Mouse (Mus musculus) retina, postnatal 7 days (tissue): ENCODE results near the gene Fndc8.

Experiments
- DNase-seq: peaks from one replicate; pipeline ENCODE4 v3.0.0-alpha.2; 2012; ENCODE audit warnings: low read depth, low spot score

Fndc8 gene

GRCm38 (mm10) chr11:82869506-82870172 is 22.3 kb upstream of the Fndc8 start:
- DNase-seq = no peak

DNA sequence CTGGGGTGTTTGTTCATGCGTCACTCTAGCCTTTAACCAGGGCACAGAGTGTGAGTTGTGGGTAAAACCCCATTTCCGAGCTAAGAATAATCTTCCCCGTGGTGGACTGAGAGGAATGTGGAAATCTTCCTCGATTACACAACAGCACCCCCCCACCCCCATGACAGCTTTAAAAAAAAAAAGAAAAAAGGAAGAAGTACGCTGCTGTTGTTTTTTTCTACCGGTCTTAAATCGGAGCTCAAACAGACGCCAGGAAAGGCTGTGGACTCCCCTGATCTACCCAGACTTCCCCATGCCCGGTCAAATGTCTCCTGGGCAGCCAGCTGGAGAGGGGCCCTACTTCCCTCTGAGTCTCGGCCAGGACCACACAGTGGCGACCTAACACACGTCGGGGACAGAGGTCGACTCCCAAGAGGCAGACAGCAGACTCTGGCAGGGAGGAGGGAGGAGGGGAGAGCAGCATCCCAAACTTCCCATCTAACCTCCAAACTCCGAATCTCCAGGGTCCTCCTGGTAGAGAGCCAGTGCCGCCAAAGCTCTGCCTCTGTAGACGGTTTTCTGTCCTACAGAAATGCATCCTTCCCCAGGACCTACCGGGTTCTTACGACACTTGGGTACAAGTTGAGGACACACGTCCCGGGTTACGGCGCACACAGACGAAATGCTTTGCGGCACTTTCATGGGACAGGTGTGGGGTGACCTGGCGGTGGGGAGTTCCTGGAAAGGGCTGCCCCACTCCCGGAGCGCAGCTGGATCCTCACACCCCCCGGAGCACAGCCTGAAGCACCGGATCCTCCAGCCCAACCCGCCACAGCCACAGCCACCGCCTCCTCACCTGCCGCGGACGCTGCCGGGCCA is 21.5 kb upstream of the Fndc8 start:
- no peak for DNase-seq

DNA sequence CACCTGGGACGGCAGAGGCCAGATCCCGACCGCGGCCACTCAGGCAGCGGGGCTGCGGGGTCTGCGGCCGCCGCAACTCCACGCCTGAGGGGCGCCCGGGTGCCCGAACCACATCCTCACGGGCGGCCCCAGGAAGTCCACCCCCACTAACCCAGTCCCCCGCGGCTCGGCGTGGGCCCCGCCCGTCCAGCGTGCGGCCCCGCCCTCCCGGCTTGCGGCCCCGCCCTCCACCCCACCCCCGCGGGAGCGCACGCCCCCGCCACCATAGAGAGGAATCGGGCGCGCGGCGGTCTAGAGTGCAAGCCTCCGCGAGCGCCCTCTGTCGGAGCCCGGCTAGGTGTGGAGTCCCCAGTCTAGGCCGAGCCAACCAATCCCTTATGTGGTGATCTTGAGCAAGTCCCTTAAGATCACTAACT is 20.9 kb upstream of the Fndc8 start, which contains the start of gene Rffl:
Gene Rffl, minus strand, starts transcription at position 180 of the 416 bp plus-strand sequence.
- DNase-seq = peak; percentile 90

- DNase-seq = no peak
Measured at GRCm38 (mm10) chr11:82874924-82875323, 17.0 kb upstream of the Fndc8 start.

- DNase-seq = no peak
Measured at GRCm38 (mm10) chr11:82875631-82876030, 16.3 kb upstream of the Fndc8 start.

GRCm38 (mm10) chr11:82877726-82878344 is 14.1 kb upstream of the Fndc8 start:
- no peak for DNase-seq

DNA sequence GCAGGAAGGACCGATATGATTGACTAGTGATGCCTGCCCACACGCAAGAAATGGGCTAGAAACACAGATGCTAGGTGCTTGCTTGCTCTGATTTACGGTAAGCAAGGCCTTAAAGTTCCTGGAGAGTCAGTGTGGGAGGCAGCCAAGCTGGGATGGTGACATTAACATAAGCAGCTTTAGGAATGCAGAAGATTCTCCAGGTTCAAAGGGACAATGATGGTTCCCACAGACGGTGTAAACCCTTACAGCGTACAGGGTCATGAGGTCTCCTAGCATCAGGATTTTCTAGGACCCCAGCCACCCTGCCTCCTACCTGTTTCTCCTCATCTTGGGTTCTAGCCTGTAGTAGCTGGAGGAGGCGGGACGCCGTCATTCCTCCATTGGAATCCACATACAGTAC is 8.7 kb upstream of the Fndc8 start:
- DNase-seq = no peak

DNA sequence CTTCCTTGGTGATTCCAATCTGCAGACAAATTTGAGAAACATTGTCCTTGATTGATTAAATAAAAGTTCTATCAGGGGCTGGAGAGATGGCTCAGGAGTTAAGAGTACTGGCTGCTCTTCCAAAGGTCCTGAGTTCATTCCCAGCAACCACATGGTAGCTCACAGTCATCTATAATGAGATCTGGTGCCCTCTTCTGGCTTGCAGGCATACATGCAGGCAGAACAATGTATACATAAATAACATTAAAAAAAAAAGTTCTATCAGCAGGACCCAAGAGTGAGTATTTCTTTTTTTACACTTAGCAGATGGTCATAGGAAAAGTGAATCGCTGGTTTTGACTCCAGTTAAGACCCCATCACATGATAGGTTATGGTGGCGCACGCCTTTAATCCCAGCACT is 5.4 kb upstream of the Fndc8 start:
- no peak for DNase-seq

DNA sequence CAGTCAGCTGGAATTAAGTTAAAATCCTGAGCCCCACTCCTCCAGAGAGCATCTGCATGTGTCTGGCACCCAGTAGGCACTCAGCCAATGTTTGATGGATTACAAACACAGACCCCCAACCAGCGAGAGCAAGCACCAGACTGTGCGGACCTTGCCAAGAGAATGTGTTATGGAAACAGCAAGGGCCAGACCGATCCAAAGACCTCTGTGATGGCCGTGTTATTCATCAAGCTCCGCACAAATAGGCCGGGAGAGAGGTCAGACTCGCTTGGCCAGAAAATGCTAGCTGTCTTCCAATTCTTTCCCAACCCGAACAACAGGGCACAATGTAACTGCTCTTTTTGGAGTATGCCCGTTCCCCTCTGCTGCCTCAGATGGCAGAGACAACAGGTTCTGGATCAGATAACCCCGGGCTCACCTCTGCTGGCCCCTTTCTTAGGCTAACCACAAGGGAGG is 3.4 kb upstream of the Fndc8 start:
- no peak for DNase-seq

- DNase-seq = no peak
Measured at GRCm38 (mm10) chr11:82889524-82890341, 2.2 kb upstream of the Fndc8 start.

GRCm38 (mm10) chr11:82890342-82890762 is 1.6 kb upstream of the Fndc8 start, which contains the start of gene Rad51d:
TSS of gene Rad51d (minus strand) at chr11:82890614.
- DNase-seq = peak; percentile 93

DNA sequence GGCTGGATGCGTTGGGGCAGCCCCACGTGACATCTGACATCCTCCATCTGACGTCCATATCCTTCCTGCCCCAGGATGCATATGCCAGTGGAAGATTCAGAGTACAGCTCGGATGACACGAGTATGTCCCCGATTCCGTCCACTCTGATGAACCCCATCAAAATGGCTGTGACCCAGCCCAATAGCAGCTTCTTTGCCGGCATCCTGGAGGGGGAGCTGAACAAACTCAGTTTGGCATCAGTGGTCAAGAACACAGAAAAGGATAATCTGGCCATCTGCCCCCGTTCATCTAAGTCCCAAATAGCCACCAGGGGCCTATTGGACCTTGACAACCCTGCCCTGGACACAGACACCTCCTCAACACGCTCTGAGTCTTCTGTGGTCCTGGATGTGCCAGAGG is 5.6 kb downstream of the Fndc8 start:
- DNase-seq = no peak

GRCm38 (mm10) chr11:82899720-82900119 is 7.8 kb downstream of the Fndc8 start:
- DNase-seq = no peak

- no peak for DNase-seq
Measured at GRCm38 (mm10) chr11:82901606-82902310, 9.8 kb downstream of the Fndc8 start.

GRCm38 (mm10) chr11:82904952-82905351 is 13.0 kb downstream of the Fndc8 start:
- no peak for DNase-seq

- no peak for DNase-seq
Measured at GRCm38 (mm10) chr11:82905816-82906215, 13.9 kb downstream of the Fndc8 start.

DNA sequence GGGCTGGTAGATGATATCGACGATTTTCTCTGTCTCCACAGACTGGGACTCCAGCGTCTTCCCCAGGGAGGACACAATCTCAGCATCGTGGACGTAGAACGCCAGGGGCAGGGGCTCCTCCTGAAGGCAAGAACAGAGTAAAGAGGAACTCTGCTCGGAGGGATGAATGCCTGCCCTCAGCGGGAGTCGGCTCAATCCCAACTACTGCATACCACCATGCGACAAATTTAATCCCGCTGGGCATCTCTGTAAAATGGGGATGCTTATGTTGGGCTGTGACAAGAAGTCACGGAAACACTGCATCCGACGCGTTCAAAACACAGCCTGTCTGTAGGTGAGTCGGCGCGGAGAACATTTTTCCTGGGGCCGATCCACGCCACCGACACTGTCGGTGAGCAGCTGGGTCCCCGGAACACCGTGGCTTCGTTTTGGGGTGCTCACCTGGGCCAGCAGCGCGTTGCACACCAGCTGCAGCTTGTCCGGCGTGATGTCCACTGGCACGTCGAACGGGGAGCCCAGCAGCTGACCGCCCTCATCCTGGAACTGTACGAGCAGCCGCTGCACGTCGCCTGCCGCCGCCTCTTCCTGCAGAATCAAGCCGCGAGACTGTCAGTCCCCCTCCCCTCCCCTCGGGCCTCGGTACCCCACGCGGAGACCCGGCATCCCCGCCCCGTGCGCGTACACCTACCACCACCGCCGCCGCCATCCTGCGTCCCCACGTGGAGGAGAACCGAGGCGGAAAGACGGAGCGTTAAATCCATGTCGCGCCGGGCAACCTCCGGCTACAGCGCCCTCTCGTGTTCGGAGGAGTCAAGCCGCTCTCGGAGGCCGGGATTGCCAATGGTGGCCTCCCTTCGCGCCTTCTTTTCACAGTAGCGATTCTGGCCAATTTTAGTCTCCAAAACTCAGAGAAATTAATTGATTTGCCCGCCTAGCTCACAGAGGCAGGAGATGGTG is 16.0 kb downstream of the Fndc8 start, which contains the start of gene Nle1:
Gene Nle1, minus strand, starts transcription at position 761 of the 957 bp plus-strand sequence.
- peak; percentile 82 for DNase-seq

DNA sequence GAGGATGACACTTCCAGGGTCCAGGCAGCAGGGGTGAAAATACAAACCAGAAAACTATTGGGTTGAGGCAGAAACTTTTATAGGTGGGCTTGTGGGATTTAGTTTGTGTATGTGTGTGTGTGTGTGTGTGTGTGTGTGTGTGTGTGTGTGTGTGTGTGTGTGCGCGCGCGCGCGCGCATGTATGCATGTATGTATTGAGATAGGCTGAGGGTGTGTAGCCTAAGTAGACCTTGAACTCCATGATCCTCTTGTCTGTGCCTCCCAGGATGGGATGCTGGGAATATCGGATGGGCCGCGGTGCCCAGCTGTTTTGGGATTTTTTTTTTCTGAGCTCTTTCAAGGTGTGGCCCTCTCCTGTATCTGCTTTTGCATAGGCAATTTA is 16.7 kb downstream of the Fndc8 start:
- DNase-seq = no peak

- DNase-seq = no peak
Measured at GRCm38 (mm10) chr11:82910250-82910649, 18.3 kb downstream of the Fndc8 start, which contains the start of gene Unc45b. TSS of gene Unc45b (plus strand) at chr11:82910550.
